Mouse (Mus musculus) spleen, adult 2 months (tissue): ENCODE measurements around the gene 4931440F15Rik.

Source experiments
- CTCF ChIP-seq: fragments of 200-500 bp; IDR thresholded peaks from 2 replicates; pipeline ENCODE4 v1.5.1; 2011; ENCODE audit warnings: mild to moderate bottlenecking, inconsistent platforms; ENCODE audit not compliant: insufficient read depth, insufficient read length, insufficient replicate concordance; ENCODE audit errors: extremely low read depth
- POLR2A ChIP-seq: fragments of 200-500 bp; IDR thresholded peaks from 2 replicates; pipeline ENCODE4 v1.6.1; 2011; ENCODE audit warnings: low read depth, low read length, inconsistent platforms

- TF ChIP-seq CTCF (peak; percentile 20; the same call in 1 of the 2 replicates), POLR2A (no peak)
Observed at GRCm38 (mm10) chr11:29861750-29862397, 36.4 kb upstream of the 4931440F15Rik start.
